Mouse (Mus musculus) CH12.LX (cell line): Measurements from ENCODE around the gene Nup50.

Experiments used
- CTCF ChIP-seq, 2 experiments: IDR thresholded peaks in 1 of 2; conservative IDR thresholded peaks in 1 of 2; 2 replicates each; pipeline ENCODE4 v1.5.1; 2011 to 2012; ENCODE audit warnings: low read depth in 2 of 2, low read length in 2 of 2, improper control_type of control experiment in 1 of 2, inconsistent platforms in 1 of 2, mild to moderate bottlenecking in 1 of 2, moderate library complexity in 1 of 2
- E2F4 ChIP-seq: IDR thresholded peaks from 2 replicates; pipeline ENCODE4 v1.6.1; 2011; ENCODE audit warnings: low read depth, low read length, improper control_type of control experiment; ENCODE audit not compliant: insufficient replicate concordance
- MAFK ChIP-seq: IDR thresholded peaks from 2 replicates; pipeline ENCODE4 v1.6.1; 2011; ENCODE audit warnings: low read length, improper control_type of control experiment; ENCODE audit not compliant: insufficient replicate concordance
- POLR2A ChIP-seq: IDR thresholded peaks from 2 replicates; pipeline ENCODE4 v1.6.1; 2011; ENCODE audit warnings: low read depth, mild to moderate bottlenecking, improper control_type of control experiment, low read length
- UBTF ChIP-seq: IDR thresholded peaks from 2 replicates; pipeline ENCODE4 v1.6.1; 2012; ENCODE audit warnings: low read depth, mild to moderate bottlenecking, inconsistent platforms, low read length, improper control_type of control experiment, moderate library complexity

- TF ChIP-seq E2F4 (no peak), CTCF (conservative IDR thresholded peaks at IDR 0.05 in 1 of 2, IDR thresholded peaks at IDR 0.05 in 1 of 2; ENCODE audit: low read depth in 2 of 2, low read length in 2 of 2) (no peak), POLR2A (no peak), UBTF (no peak), MAFK (no peak)
Measured at GRCm38 (mm10) chr15:84944319-84944718, 21.1 kb downstream of the Nup50 start.
